Mouse (Mus musculus) thymus, adult 2 months (tissue): Measurements from ENCODE around the gene Swsap1.

Experiments used
- CTCF ChIP-seq: fragments of 200-500 bp; IDR thresholded peaks from 2 replicates; pipeline ENCODE4 v1.5.1; 2012; ENCODE audit warnings: mild to moderate bottlenecking, control low read depth, low read length, moderate library complexity, borderline replicate concordance; ENCODE audit not compliant: control insufficient read depth, poor library complexity, insufficient read depth; ENCODE audit errors: extremely low read depth
- POLR2A ChIP-seq: fragments of 200-500 bp; IDR thresholded peaks from 2 replicates; pipeline ENCODE4 v1.6.1; 2012; ENCODE audit warnings: mild to moderate bottlenecking, low read length, control low read depth, moderate library complexity; ENCODE audit not compliant: control insufficient read depth, poor library complexity, insufficient read depth; ENCODE audit errors: extremely low read depth

GRCm38 (mm10) chr9:21937711-21938175 is 17.8 kb upstream of the Swsap1 start:
- TF ChIP-seq CTCF (no peak), POLR2A (no peak)
